Mouse (Mus musculus) MEL (cell line): ENCODE results near the gene Cckar. TPM values are rescaled to one million over a fixed set of nuclear protein-coding genes. Genes with fewer than 3 reads are reported as not detected.

Source experiments
- DNase-seq: peaks from one replicate; pipeline ENCODE4 v3.0.0; 2011; ENCODE audit warnings: low read depth, low spot score
- H3K27ac ChIP-seq: 2 replicates; pipeline ENCODE4 v1.5.1; 2012; ENCODE audit warnings: low read depth, mild to moderate bottlenecking, control low read depth, low read length, moderate library complexity; ENCODE audit not compliant: control insufficient read depth
- H3K27me3 ChIP-seq, 2 experiments: fragments of 150-350 bp in 1 of 2; sonication (generic) in 1 of 2; 2 replicates each; pipeline ENCODE4 v1.6.1; 2012; ENCODE audit warnings: low read length in 2 of 2, mild to moderate bottlenecking in 2 of 2, improper control_type of control experiment in 1 of 2, moderate library complexity in 1 of 2; ENCODE audit not compliant: insufficient read depth in 2 of 2, control insufficient read depth in 1 of 2
- H3K36me3 ChIP-seq, 2 experiments: 2 replicates each; pipeline ENCODE4 v1.6.1; 2012 to 2014; ENCODE audit warnings: low read length in 2 of 2, improper control_type of control experiment in 1 of 2, inconsistent platforms in 1 of 2, mild to moderate bottlenecking in 1 of 2; ENCODE audit not compliant: insufficient read depth in 2 of 2, control insufficient read depth in 1 of 2
- H3K4me1 ChIP-seq, 2 experiments: fragments of 150-350 bp in 1 of 2; sonication (generic) in 1 of 2; 2 replicates each; pipeline ENCODE4 v1.6.1; 2012; ENCODE audit warnings: low read length in 2 of 2, improper control_type of control experiment in 1 of 2, mild to moderate bottlenecking in 1 of 2; ENCODE audit not compliant: insufficient read depth in 2 of 2, control insufficient read depth in 1 of 2
- H3K4me3 ChIP-seq, 2 experiments: fragments of 150-350 bp in 1 of 2; sonication (generic) in 1 of 2; 2 replicates each; pipeline ENCODE4 v1.5.1; 2012; ENCODE audit warnings: low read depth in 2 of 2, low read length in 2 of 2, mild to moderate bottlenecking in 2 of 2, moderate library complexity in 2 of 2, control low read depth in 1 of 2, improper control_type of control experiment in 1 of 2; ENCODE audit not compliant: control insufficient read depth in 1 of 2, insufficient read depth in 1 of 2
- H3K79me2 ChIP-seq: 2 replicates; pipeline ENCODE4 v1.6.1; 2012; ENCODE audit warnings: mild to moderate bottlenecking, low read length, moderate library complexity; ENCODE audit not compliant: control insufficient read depth, poor library complexity, insufficient read depth
- H3K9ac ChIP-seq: 2 replicates; pipeline ENCODE4 v1.6.1; 2012; ENCODE audit warnings: low read depth, mild to moderate bottlenecking, control low read depth, low read length, moderate library complexity; ENCODE audit not compliant: control insufficient read depth, poor library complexity, severe bottlenecking
- H3K9me3 ChIP-seq: fragments of 150-350 bp; sonication (generic); replicated peaks from 2 replicates; pipeline ENCODE4 v1.6.1; 2012; ENCODE audit warnings: mild to moderate bottlenecking, low read length, improper control_type of control experiment, moderate library complexity; ENCODE audit not compliant: insufficient read depth
- E2F4 ChIP-seq: IDR thresholded peaks from 2 replicates; pipeline ENCODE4 v1.6.1; 2011; ENCODE audit warnings: low read depth, low read length, improper control_type of control experiment, borderline replicate concordance
- ELF1 ChIP-seq: IDR thresholded peaks from 2 replicates; pipeline ENCODE4 v1.6.1; 2014; ENCODE audit warnings: low read depth, mild to moderate bottlenecking, inconsistent platforms, low read length, improper control_type of control experiment, moderate library complexity
- EP300 ChIP-seq, 2 experiments: IDR thresholded peaks; 2 replicates each; pipeline ENCODE4 v1.6.1; 2011; ENCODE audit warnings: improper control_type of control experiment in 2 of 2, low read length in 2 of 2, low read depth in 1 of 2, mild to moderate bottlenecking in 1 of 2
- ETS1 ChIP-seq: IDR thresholded peaks from 2 replicates; pipeline ENCODE4 v1.6.1; 2012; ENCODE audit warnings: low read depth, mild to moderate bottlenecking, inconsistent platforms, low read length, improper control_type of control experiment, moderate library complexity
- GATA1 ChIP-seq: IDR thresholded peaks from 2 replicates; pipeline ENCODE4 v1.6.1; 2011; ENCODE audit warnings: low read depth, low read length, improper control_type of control experiment
- HCFC1 ChIP-seq: IDR thresholded peaks from 2 replicates; pipeline ENCODE4 v1.6.1; 2012; ENCODE audit warnings: low read depth, mild to moderate bottlenecking, inconsistent platforms, low read length, improper control_type of control experiment, moderate library complexity
- MAZ ChIP-seq: IDR thresholded peaks from 2 replicates; pipeline ENCODE4 v1.6.1; 2012; ENCODE audit warnings: low read depth, mild to moderate bottlenecking, inconsistent platforms, low read length, improper control_type of control experiment
- MXI1 ChIP-seq: IDR thresholded peaks from 2 replicates; pipeline ENCODE4 v1.6.1; 2011; ENCODE audit warnings: mild to moderate bottlenecking, low read depth, low read length, improper control_type of control experiment
- MYB ChIP-seq: IDR thresholded peaks from 2 replicates; pipeline ENCODE4 v1.6.1; 2011; ENCODE audit warnings: mild to moderate bottlenecking, low read depth, low read length, improper control_type of control experiment
- POLR2A ChIP-seq, 2 experiments: IDR thresholded peaks; 2 replicates each; pipeline ENCODE4 v1.6.1; 2011 to 2012; ENCODE audit warnings: low read length in 2 of 2, mild to moderate bottlenecking in 2 of 2, control low read depth in 1 of 2, improper control_type of control experiment in 1 of 2, low read depth in 1 of 2, moderate library complexity in 1 of 2; ENCODE audit not compliant: control insufficient read depth in 1 of 2, insufficient read depth in 1 of 2, poor library complexity in 1 of 2
- POLR2AphosphoS5 ChIP-seq: IDR thresholded peaks from 2 replicates; pipeline ENCODE4 v1.6.1; 2012; ENCODE audit warnings: low read depth, borderline replicate concordance, mild to moderate bottlenecking, inconsistent platforms, low read length, moderate library complexity, mixed read lengths
- SMC3 ChIP-seq: IDR thresholded peaks from 2 replicates; pipeline ENCODE4 v1.6.1; 2011; ENCODE audit warnings: low read depth, low read length, improper control_type of control experiment
- TCF12 ChIP-seq: IDR thresholded peaks from 2 replicates; pipeline ENCODE4 v1.6.1; 2014; ENCODE audit warnings: low read depth, mild to moderate bottlenecking, inconsistent platforms, low read length, improper control_type of control experiment, moderate library complexity
- UBTF ChIP-seq: IDR thresholded peaks from 2 replicates; pipeline ENCODE4 v1.6.1; 2012; ENCODE audit warnings: low read depth, mild to moderate bottlenecking, inconsistent platforms, low read length, improper control_type of control experiment, moderate library complexity, borderline replicate concordance; ENCODE audit not compliant: insufficient read depth
- USF1 ChIP-seq: IDR thresholded peaks from 2 replicates; pipeline ENCODE4 v1.6.1; 2014; ENCODE audit warnings: low read depth, mild to moderate bottlenecking, inconsistent platforms, low read length, improper control_type of control experiment, moderate library complexity
- USF2 ChIP-seq, 2 experiments: IDR thresholded peaks; 2 replicates each; pipeline ENCODE4 v1.6.1; 2011 to 2012; ENCODE audit warnings: improper control_type of control experiment in 2 of 2, low read length in 2 of 2, borderline replicate concordance in 1 of 2, inconsistent platforms in 1 of 2, low read depth in 1 of 2, mild to moderate bottlenecking in 1 of 2; ENCODE audit not compliant: insufficient read depth in 1 of 2
- ZKSCAN1 ChIP-seq: IDR thresholded peaks from 2 replicates; pipeline ENCODE4 v1.6.1; 2012; ENCODE audit warnings: low read depth, mild to moderate bottlenecking, inconsistent platforms, low read length, improper control_type of control experiment, moderate library complexity
- ZNF384 ChIP-seq: IDR thresholded peaks from 2 replicates; pipeline ENCODE4 v1.6.1; 2012; ENCODE audit warnings: low read depth, mild to moderate bottlenecking, inconsistent platforms, low read length, improper control_type of control experiment
- polyA plus RNA-seq, 2 experiments: library from polyadenylated mRNA; stranded (reverse) in 1 of 2; unstranded in 1 of 2; fragments of >175 nt in 1 of 2; fragments of >200 nt in 1 of 2; gene quantifications; 2 replicates each; pipeline versions ENCODE4 v1.2.1 to v1.2.4; 2012; ENCODE audit warnings: low replicate concordance in 2 of 2, low read depth in 1 of 2; ENCODE audit not compliant: insufficient read length in 2 of 2, insufficient read depth in 1 of 2, missing spikeins in 1 of 2
- total RNA-seq: library from RNA; depleted of rRNA; stranded (reverse); fragments of 300-350 nt; gene quantifications from 2 replicates; pipeline ENCODE4 v1.2.3, GENCODE M21; 2012

The Cckar gene
- total and polyA plus RNA-seq, 3 experiments: not detected

- no peak for TF ChIP-seq POLR2A (IDR thresholded peaks at IDR 0.05; ENCODE audit: control insufficient read depth in 1 of 2, insufficient read depth in 1 of 2, low read depth in 1 of 2, low read length in 2 of 2, poor library complexity in 1 of 2)
- no peak for TF ChIP-seq UBTF
- TF ChIP-seq ELF1: no peak
- no peak for TF ChIP-seq MXI1
- TF ChIP-seq SMC3: no peak
- TF ChIP-seq USF1: no peak
- TF ChIP-seq POLR2AphosphoS5: no peak
- TF ChIP-seq MYB: no peak
- TF ChIP-seq TCF12: no peak
- TF ChIP-seq MAZ: no peak
- TF ChIP-seq E2F4: no peak
- TF ChIP-seq ZKSCAN1: no peak
- Histone ChIP-seq H3K4me3 (no peak overlapping the region), H3K27ac (no peak overlapping the region), H3K27me3 (no peaks in the 10 kb centered on the region), H3K9me3 (no peaks in the 10 kb centered on the region), H3K4me1 (no peaks in the 10 kb centered on the region), H3K9ac (no peak overlapping the region), H3K36me3 (no peaks in the 10 kb centered on the region), H3K79me2 (no peaks in the 10 kb centered on the region)
- DNase-seq: no peak
Measured at GRCm38 (mm10) chr5:53732933-53733332, 25.4 kb upstream of the Cckar start.

- TF ChIP-seq GATA1 (no peak), USF2 (IDR thresholded peaks at IDR 0.05; ENCODE audit: borderline replicate concordance in 1 of 2, insufficient read depth in 1 of 2, low read depth in 1 of 2, low read length in 2 of 2) (no peak), HCFC1 (no peak), POLR2A (IDR thresholded peaks at IDR 0.05; ENCODE audit: control insufficient read depth in 1 of 2, insufficient read depth in 1 of 2, low read depth in 1 of 2, low read length in 2 of 2, poor library complexity in 1 of 2) (no peak), ETS1 (no peak), ZNF384 (no peak), EP300 (IDR thresholded peaks at IDR 0.05; ENCODE audit: low read depth in 1 of 2, low read length in 2 of 2) (no peak)
- Histone ChIP-seq H3K27ac (no peak overlapping the region), H3K9me3 (no peaks in the 10 kb centered on the region), H3K9ac (no peak overlapping the region), H3K4me1 (no peaks in the 10 kb centered on the region), H3K36me3 (no peaks in the 10 kb centered on the region), H3K79me2 (no peaks in the 10 kb centered on the region), H3K27me3 (no peaks in the 10 kb centered on the region), H3K4me3 (no peak overlapping the region)
- no peak for DNase-seq
Measured at GRCm38 (mm10) chr5:53727606-53728005, 20.1 kb upstream of the Cckar start.
